Mouse (Mus musculus): ENCODE results near the gene Plekha1.

- no peak for TF ChIP-seq POLR2A (IDR thresholded peaks at IDR 0.05; ENCODE audit: insufficient read length, low read depth)
- no peak for TF ChIP-seq MAX (IDR thresholded peaks at IDR 0.05; ENCODE audit: low read depth)
- no peak for TF ChIP-seq TCF12 (IDR thresholded peaks at IDR 0.05; ENCODE audit: insufficient read depth, poor library complexity, severe bottlenecking)
- no peak for TF ChIP-seq MYOG (IDR thresholded peaks at IDR 0.05; ENCODE audit: control insufficient read depth in 1 of 3, insufficient read depth in 1 of 3, insufficient read length in 2 of 3, low read depth in 2 of 3)
- TF ChIP-seq E2F4 (IDR thresholded peaks at IDR 0.05; ENCODE audit: insufficient read depth), result no peak
- no peak for TF ChIP-seq SRF (IDR thresholded peaks at IDR 0.05; ENCODE audit: control insufficient read depth, insufficient read length, low read depth)
Measured at GRCm38 (mm10) chr7:130884161-130884560, 18.6 kb downstream of the Plekha1 start.
